Mouse (Mus musculus): ENCODE results near the gene Tmem164. TPM values are rescaled to one million over a fixed set of nuclear protein-coding genes. Genes with fewer than 3 reads are reported as not detected.

Gene Tmem164
- polyA plus RNA-seq, 1 experiment, result 64.3 TPM

DNA sequence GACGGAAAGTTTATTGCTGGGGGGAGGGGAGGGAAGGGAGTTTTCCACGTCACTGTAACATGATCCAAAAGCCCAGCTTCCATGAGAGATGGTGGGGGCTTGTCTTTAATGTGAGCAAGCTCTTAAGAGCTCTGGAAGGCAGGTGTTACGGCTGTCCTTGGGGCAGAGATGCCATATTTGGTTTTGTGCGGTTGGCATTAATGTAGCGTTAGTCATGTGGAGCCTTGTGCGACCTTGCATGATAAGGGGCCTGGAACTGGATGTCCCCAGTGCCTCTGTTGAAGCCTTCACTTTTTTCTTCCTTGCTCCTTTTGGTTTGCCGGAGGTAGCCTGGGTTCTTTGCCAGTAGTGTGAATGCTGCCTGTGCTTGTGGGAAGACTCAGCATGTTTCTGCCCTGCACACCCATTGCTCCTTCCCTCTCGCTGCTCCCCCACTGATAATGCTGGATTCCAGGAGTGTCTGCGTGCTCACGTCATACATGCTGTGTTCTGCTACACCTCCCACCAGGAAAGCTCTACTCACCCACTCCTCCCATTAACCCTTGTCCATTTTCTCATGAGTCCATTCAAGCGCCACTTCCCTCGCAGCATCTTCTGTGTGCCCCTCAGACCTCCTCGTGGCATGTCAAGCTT, 152.1 kb downstream of the Tmem164 start:
- H3K4me1 ChIP-seq (ENCODE audit: control insufficient read depth, insufficient read depth, low read length), result no peaks in the 10 kb centered on the region
- H3K4me3 ChIP-seq (ENCODE audit: insufficient read depth, low read length), result no peak overlapping the region
- H3K27ac ChIP-seq (ENCODE audit: insufficient read depth, low read depth, low read length), result no peak overlapping the region
- TF ChIP-seq POLR2A (IDR thresholded peaks at IDR 0.05; ENCODE audit: borderline replicate concordance, low read depth, low read length), result no peak
- TF ChIP-seq CTCF (IDR thresholded peaks at IDR 0.05; ENCODE audit: low read depth, low read length), result no peak

DNA sequence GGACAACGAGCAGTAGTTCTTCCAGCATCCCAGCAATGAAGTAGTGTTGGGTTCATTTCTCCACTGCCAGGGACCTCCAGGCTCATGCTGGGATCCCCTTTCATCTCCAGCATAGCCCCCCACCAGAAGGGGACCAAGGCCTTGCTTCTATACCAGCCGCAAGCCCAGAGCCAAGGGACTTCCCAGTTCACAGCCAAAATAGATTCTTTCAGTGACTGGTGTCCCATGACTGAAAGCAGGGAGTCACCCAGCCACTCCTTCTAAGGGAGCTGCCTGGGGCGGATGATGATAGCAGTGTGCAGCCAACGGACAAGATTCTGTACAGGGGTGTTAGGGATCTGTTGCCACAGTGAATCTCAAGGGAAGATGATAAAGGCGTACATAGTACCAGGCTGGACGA, 153.6 kb downstream of the Tmem164 start:
- TF ChIP-seq CTCF (IDR thresholded peaks at IDR 0.05; ENCODE audit: low read depth, low read length) (no peak), POLR2A (IDR thresholded peaks at IDR 0.05; ENCODE audit: borderline replicate concordance, low read depth, low read length) (no peak)
- Histone ChIP-seq H3K4me1 (ENCODE audit: control insufficient read depth, insufficient read depth, low read length) (no peaks in the 10 kb centered on the region), H3K4me3 (ENCODE audit: insufficient read depth, low read length) (no peak overlapping the region), H3K27ac (ENCODE audit: insufficient read depth, low read depth, low read length) (no peak overlapping the region)

DNA sequence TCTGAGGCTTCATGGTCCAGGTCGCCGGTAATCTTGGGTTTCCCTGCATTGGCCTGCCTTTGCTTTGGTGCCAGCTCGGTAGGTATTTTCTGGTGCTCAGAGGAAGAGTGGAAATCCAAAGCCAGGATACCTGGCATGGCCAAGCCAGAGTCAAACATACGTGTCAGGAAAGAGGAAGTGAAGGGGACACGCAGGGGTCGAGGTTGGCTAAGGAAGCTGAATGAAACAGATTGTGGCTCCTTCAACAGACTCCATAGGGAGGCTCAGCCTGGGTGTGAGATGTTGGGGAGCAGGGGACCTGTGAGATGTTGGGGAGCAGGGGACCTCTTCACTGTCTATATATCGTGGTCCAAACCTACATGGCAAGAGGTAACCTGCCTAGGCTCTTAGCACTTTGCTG, 155.2 kb downstream of the Tmem164 start:
- TF ChIP-seq POLR2A (IDR thresholded peaks at IDR 0.05; ENCODE audit: borderline replicate concordance, low read depth, low read length) (no peak), CTCF (IDR thresholded peaks at IDR 0.05; ENCODE audit: low read depth, low read length) (no peak)
- Histone ChIP-seq H3K4me1 (ENCODE audit: control insufficient read depth, insufficient read depth, low read length) (no peaks in the 10 kb centered on the region), H3K27ac (ENCODE audit: insufficient read depth, low read depth, low read length) (no peak overlapping the region), H3K4me3 (ENCODE audit: insufficient read depth, low read length) (no peak overlapping the region)

DNA sequence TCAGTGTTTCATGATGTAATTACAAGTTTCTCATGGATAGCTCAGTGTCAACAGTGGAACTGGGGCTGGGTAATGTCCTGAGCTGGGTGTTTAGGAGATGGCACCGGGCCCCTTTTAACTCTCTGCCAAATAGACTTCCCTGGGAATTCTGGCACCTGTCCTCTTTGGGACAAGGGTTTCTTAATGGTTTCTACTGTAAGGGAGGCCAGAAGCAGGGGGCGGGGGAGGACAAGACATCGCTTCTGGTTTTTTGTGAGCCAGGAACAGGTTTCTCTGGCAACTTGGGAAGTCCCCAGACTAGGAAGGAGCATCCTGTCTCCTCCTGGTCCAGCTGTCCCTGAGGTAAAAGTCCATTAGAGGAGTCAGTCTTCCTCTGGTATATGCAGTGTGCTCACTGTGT, 156.1 kb downstream of the Tmem164 start:
- TF ChIP-seq POLR2A (IDR thresholded peaks at IDR 0.05; ENCODE audit: borderline replicate concordance, low read depth, low read length) (no peak), CTCF (IDR thresholded peaks at IDR 0.05; ENCODE audit: low read depth, low read length) (no peak)

DNA sequence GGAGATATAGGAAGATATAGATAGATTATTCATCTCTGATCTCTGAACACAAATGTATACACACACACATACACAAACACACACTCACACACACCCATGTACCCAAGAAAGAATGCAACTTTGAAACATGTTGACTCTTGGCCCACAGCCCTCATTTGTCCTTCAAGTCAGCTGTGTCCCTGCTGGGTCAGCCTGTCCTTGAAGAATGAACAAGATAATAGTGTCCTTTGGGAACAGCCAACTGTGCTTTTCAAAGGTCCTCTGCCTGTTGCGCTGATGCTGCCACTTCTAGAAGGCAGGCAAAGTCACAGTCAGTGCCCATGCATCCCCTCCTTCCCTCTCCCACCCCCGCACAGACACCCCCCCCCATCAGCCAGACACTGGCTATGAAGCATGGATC, 157.6 kb downstream of the Tmem164 start:
- Histone ChIP-seq H3K27ac (ENCODE audit: insufficient read depth, low read depth, low read length) (no peak overlapping the region), H3K4me1 (ENCODE audit: control insufficient read depth, insufficient read depth, low read length) (no peaks in the 10 kb centered on the region), H3K4me3 (ENCODE audit: insufficient read depth, low read length) (no peak overlapping the region)
- no peak for TF ChIP-seq POLR2A (IDR thresholded peaks at IDR 0.05; ENCODE audit: borderline replicate concordance, low read depth, low read length)
- no peak for TF ChIP-seq CTCF (IDR thresholded peaks at IDR 0.05; ENCODE audit: low read depth, low read length)

More for the DNA sequence above, 156.1 kb downstream of the Tmem164 start:
- H3K27ac ChIP-seq (ENCODE audit: insufficient read depth, low read depth, low read length), result no peak overlapping the region
- no peaks in the 10 kb centered on the region for H3K4me1 ChIP-seq (ENCODE audit: control insufficient read depth, insufficient read depth, low read length)
- no peak overlapping the region for H3K4me3 ChIP-seq (ENCODE audit: insufficient read depth, low read length)

DNA sequence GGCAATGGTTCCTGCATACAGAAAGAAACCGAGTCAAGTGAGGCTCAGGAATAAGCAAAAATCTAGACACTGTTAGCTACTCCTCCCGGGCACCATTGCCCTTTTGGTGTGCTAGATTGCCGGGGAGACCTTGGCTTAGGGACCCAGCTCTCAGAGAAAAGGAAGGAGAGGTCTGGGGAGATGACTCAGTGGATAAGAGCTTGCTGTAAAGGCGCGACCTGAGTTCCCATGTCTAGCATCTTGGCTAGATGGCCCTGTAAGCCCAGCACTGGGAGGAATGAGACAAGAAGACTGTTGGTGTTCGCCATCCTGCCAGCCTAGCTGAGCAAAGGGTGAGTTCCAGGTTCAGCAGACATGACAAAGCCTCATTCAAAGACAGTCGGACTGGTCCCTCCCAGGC, 158.2 kb downstream of the Tmem164 start:
- no peaks in the 10 kb centered on the region for H3K4me1 ChIP-seq (ENCODE audit: control insufficient read depth, insufficient read depth, low read length)
- H3K27ac ChIP-seq (ENCODE audit: insufficient read depth, low read depth, low read length), result no peak overlapping the region
- no peak overlapping the region for H3K4me3 ChIP-seq (ENCODE audit: insufficient read depth, low read length)
- no peak for TF ChIP-seq CTCF (IDR thresholded peaks at IDR 0.05; ENCODE audit: low read depth, low read length)
- no peak for TF ChIP-seq POLR2A (IDR thresholded peaks at IDR 0.05; ENCODE audit: borderline replicate concordance, low read depth, low read length)

DNA sequence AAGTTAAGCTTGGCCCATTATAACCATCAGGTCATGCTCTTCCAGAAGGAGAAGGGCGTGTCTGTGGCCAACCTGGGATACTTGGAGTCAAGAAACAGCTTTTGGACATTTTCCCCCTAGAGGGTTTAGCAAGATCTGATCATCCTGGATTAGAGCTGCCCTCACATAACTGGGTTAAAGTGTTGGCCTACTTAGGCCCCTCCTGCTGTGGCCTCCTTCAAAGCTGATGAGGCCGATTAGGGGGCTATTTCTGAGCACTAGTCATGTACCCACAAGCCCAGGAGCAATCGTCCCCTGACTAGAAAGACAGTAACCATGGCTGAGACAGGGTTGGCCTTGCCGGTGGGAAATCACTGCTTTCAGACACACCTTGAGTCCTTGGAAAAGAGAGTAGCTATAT, 160.7 kb downstream of the Tmem164 start:
- Histone ChIP-seq H3K4me1 (ENCODE audit: control insufficient read depth, insufficient read depth, low read length) (no peaks in the 10 kb centered on the region), H3K4me3 (ENCODE audit: insufficient read depth, low read length) (no peak overlapping the region), H3K27ac (ENCODE audit: insufficient read depth, low read depth, low read length) (no peak overlapping the region)
- TF ChIP-seq POLR2A (IDR thresholded peaks at IDR 0.05; ENCODE audit: borderline replicate concordance, low read depth, low read length) (no peak), CTCF (IDR thresholded peaks at IDR 0.05; ENCODE audit: low read depth, low read length) (no peak)

DNA sequence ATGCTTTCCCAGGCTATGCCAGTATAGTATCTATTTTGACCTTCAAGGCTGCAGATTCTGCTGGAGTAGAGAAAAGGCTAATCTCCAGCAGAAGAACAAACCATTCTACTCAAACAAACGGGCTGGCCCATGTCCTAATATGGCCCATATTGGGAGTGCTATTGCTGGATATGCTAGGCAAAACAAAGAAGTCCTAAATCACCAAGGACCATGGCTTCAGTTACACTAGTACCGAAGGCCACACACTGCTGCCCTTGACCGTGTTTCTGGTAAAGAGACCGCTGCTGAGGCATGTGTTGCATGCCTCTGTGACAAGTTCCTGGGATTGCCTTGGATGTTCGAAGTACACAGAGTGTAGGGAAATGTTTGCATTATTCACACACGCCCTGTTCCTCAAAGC, 165.1 kb downstream of the Tmem164 start:
- no peak overlapping the region for H3K4me3 ChIP-seq (ENCODE audit: insufficient read depth, low read length)
- TF ChIP-seq POLR2A (IDR thresholded peaks at IDR 0.05; ENCODE audit: borderline replicate concordance, low read depth, low read length) (no peak), CTCF (IDR thresholded peaks at IDR 0.05; ENCODE audit: low read depth, low read length) (no peak)
- H3K27ac ChIP-seq (ENCODE audit: insufficient read depth, low read depth, low read length), result no peak overlapping the region
- H3K4me1 ChIP-seq (ENCODE audit: control insufficient read depth, insufficient read depth, low read length), result no peaks in the 10 kb centered on the region

DNA sequence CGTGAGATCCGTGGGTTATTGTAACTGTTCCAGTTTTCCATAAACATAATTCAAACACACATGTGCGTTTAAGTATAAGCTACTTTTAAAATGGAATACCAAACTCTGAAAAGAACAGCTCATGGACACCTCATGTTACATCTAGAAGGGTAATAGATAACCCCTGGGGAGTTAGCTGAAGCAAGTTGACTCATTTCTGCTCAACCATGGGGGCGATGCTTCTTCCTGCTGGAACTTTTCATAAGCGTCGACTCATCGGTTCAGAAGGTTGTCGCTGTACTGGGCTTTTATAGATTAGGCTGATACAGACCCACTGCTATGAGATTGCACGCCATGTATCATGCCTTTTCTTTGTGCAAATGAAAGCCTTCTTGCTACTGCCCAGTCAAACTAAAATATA, 166.8 kb downstream of the Tmem164 start:
- no peak for TF ChIP-seq CTCF (IDR thresholded peaks at IDR 0.05; ENCODE audit: low read depth, low read length)
- no peak for TF ChIP-seq POLR2A (IDR thresholded peaks at IDR 0.05; ENCODE audit: borderline replicate concordance, low read depth, low read length)

DNA sequence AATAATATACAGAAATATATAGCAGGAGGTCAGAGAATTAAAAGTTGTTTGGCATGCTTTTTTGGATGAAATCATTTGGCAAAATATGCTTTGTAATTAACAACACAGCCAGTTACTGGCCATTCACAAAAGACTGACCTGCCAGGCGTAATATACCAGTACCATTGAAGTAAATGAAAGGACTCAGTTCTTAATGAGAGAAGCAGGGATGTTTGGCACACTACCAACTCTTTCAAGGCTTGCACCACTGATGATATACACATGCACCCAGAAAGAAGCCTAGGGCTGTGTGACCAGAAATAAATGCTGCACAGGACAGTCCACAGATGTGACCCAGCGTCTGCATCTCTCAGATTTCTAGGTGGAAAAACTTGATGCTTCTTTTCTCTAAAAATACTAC, 188.6 kb downstream of the Tmem164 start:
- H3K4me3 ChIP-seq (ENCODE audit: insufficient read depth, low read length), result no peak overlapping the region
- no peak overlapping the region for H3K27ac ChIP-seq (ENCODE audit: insufficient read depth, low read depth, low read length)
- no peaks in the 10 kb centered on the region for H3K4me1 ChIP-seq (ENCODE audit: control insufficient read depth, insufficient read depth, low read length)
- TF ChIP-seq CTCF (IDR thresholded peaks at IDR 0.05; ENCODE audit: low read depth, low read length) (no peak), POLR2A (IDR thresholded peaks at IDR 0.05; ENCODE audit: borderline replicate concordance, low read depth, low read length) (no peak)

More for the DNA sequence above, 166.8 kb downstream of the Tmem164 start:
- H3K4me1 ChIP-seq (ENCODE audit: control insufficient read depth, insufficient read depth, low read length), result no peaks in the 10 kb centered on the region
- no peak overlapping the region for H3K27ac ChIP-seq (ENCODE audit: insufficient read depth, low read depth, low read length)
- H3K4me3 ChIP-seq (ENCODE audit: insufficient read depth, low read length), result no peak overlapping the region
